Mouse (Mus musculus): ENCODE measurements around the gene Ramp3.
A peak's percentile ranks its signal among the peaks of the same experiment; 100 is the strongest.
"Not testable (repeated sequence)": the region's sequence is repeated elsewhere in the genome, so short reads cannot be mapped to it uniquely, and the experiment has no call there.

The Ramp3 gene

DNA sequence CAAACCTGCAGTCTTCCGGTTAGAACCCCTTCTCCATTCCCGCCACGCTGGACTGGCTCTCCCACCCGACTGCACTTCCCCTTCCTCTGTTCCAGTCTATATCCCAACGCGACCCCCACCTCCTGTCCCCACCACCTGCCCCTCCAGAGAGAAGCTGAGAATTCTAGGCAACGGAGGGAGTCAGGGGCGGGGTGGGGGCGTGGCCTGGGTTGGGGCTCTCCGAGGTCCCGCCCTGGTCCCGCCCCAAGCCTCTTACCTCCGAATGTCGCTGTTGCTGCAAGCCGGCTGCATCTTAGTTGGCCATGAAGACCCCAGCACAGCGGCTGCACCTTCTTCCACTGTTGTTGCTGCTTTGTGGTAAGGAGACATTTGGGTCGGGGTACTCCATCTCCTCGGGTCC lies at the start of gene Ramp3:
Gene Ramp3, plus strand, starts transcription at position 251 of the 400 bp plus-strand sequence.
- DNase-seq (ENCODE audit: low spot score): no peak

DNA sequence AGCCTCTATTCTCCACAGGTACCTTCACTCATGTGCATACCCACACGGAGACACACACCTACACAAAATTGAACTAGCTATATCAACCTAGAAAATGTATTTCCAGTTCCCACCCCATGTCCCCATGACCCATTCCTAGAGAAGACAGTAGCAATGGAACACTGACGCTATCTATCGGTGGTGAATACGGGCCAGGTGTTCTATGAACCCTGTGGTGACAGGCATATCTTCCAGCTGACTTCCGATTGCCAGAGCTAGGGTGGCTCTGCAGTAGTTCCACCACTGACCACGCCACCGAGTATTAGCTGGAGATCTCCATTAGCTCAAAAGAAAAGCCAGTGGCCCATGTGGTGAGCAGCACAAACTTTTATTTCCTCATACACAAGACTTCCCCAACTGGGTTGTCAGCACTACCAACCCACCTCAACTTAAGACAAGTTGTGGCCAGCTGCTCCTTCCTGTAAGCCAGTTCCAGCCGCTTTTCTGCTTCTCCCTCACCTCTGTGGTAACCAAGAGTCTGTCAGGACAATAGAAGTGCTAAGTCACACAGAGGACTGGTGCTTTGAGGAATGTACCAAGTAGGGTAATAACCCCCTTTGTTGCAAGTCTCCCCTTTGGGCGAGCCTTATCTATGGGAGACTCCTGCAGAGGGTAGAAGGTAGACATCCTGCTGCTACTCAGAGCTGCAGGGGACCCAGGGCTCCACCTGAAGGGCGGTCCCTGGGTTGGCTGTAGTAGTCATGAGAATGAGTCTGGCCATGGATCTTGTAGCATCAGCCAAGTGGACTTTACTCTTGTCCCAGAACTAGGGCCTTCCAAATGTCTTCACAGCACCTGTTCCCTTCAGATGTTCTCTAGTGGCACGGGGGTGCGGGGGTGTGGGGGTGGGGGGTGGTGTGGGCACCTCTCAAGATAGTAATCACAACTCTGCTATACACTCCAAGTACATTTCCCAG lies 42.8 kb upstream of the Ramp3 start:
- DNase-seq (ENCODE audit: low spot score): no peak

DNA sequence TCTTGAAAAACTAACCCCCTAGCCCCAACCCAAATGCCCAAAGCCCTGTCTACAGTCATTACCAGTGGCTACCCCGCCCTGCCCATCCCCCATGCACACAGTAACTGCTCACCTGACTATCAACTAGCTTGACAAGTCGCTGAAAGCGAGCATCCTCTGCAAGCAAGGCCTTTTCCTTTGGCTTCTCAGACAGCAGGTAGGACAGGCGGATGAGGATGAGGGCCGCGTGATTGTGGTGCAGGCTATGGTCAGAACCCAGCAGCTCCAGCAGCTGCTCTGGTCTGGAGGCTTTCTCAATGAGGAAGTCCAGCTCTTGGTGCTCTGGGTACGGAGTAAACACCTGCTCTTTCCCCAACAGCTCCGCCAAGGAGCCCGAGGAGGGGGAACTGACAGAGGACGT lies 34.6 kb upstream of the Ramp3 start:
- no peak for DNase-seq (ENCODE audit: low spot score)

DNA sequence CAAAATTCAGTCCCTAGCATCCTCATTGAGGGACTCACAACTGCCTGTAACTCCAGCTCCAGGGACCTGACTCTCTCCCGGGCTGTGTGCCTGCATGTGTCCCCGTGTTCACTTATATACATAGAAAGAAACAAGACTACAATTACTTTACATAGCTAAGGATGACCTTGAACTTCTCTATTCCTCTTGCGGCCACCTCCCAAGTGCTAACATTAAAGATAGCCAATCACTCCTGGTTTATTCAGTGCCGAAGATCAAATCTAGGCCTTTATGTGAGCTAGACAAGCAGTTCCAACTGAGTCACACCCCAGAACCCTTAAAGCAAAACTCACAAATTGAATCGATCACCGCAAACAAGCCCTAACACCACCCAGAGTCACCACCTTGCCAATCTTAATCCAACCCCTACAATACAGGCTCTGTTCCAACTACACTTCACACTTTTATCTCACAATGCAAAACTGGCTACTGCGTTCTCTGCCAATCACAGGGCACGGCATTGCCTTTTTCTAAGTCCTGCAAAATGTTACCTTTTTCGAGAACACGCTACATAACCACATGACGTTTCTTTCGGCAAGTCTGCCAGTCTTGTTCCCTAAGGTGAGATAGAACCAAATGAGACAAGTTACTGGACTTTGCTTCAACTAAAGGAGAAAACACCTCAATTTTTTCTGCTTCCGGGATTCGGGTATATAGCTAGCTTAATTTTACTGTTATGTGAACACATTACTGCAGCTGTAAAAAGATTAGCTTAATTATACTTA lies 33.5 kb upstream of the Ramp3 start:
- no peak for DNase-seq (ENCODE audit: low spot score)

DNA sequence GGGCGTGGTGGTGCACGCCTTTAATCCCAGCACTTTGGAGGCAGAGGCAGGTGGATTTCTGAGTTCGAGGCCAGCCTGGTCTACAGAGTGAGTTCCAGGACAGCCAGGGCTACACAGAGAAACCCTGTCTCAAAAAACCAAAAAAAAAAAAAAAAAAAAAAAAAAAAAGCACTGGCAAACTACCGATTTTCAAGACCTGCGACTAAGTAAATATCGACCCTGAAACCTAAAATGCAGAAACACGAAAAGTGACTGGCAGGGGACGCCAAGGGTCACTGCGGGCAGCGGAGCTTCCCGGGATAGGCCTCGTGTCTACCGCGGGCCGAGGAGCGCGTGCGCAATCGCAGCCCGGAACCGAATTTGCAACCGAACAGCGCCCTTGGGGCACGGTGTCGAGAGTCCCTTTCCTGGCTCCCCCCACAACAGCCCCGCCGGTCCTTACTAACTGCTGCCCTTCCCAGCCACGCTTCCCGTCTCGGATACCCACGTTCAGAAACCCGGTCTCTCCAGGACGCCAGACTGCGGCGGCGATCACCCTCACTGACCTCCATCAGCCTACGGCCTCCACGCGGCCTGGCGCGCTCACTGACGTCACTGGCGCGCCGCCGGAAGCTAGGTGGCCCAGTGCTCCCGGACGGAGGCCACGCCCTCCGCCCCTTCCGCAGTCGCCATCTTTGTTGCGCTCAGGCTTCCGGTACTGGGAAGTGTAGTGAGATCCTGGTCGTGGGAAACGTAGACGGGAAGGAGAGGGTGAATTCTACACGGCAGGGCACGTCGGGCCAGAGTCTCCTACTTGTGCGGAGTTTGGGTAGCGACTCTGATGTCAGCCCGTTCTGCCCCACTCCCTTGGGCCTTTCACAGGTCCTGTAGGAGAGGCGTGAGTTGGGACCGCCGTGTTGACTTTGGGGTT lies 32.6 kb upstream of the Ramp3 start, which contains the start of gene Tbrg4:
Gene Tbrg4, minus strand, starts transcription at position 590 of the 910 bp plus-strand sequence.
- DNase-seq (ENCODE audit: low spot score): peak; percentile 87

DNA sequence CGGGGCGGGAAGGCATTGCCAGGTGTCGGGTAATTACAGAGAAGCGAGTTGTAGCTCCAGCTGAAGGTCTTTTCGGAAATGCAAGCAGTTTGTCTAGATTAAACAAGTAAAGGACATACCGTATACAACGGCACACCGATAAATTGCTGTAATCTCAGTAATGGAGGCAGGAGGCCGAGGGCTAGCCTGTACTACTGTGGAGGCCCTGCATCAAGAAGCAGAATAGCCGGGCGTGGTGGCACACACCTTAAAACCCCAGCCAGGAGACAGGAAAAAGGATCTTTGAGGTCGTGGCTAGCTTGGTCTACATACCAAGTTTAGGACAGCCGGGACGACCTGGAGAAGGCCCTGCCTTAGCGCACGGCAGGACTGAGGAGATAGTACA lies 31.9 kb upstream of the Ramp3 start:
- no peak for DNase-seq (ENCODE audit: low spot score)

DNA sequence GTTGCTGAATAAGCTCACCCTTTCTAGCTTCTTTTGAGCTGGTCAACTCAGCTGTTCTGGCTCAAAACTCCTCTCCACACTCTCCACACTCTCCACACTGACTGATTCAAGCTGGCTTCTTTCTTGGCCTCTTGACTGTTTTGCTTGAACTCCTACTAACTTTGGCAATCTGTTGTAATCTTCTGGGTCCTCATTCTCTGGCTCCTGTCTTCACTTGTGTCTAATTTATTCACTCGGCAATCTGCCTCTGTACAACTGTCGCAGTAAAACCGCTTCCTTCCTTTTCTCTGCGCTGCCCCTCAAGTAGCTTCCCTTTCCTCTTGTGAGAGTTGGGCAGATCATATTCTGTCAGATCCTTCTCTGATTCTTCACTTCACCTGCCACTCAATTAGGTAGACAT lies 30.6 kb upstream of the Ramp3 start:
- no peak for DNase-seq (ENCODE audit: low spot score)

DNA sequence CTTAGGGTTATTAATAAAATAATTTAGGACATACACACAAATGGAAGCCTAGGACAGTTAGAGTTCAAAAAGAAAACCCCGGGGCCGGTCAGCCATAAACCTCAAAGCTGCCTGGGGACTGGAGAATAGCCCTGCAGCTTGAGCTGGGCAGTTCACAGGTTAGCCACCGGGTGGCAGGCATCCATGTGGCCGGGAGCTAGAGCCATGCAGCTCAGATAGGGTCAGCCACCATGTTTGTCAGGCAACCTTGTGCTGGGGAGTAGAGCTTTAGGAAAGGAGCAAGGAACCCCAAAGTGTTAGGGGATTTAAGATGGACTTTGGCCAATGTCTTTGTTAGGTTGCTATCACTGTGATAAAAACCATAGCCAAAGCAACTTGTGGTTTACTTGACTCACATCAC lies 29.8 kb upstream of the Ramp3 start:
- no peak for DNase-seq (ENCODE audit: low spot score)

DNA sequence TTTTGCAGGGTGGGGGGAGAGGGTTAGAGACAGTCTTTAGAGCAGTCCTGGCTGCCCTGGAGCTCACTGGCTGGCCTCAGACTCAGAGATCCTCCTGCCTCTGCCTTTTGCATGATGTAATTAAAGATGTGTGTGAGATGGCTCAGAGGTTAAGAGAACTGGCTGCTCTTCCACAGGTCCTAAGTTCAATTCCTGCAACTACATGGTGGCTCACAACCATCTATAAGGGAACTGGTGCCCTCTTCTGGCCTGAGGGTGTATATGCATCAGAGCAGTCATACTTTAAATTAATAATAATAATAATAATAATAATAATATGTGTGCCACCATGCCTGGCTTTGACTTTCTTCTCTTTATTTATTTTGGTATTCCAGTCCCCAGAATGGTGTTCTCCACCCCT lies 28.7 kb upstream of the Ramp3 start:
- DNase-seq (ENCODE audit: low spot score): no peak

DNA sequence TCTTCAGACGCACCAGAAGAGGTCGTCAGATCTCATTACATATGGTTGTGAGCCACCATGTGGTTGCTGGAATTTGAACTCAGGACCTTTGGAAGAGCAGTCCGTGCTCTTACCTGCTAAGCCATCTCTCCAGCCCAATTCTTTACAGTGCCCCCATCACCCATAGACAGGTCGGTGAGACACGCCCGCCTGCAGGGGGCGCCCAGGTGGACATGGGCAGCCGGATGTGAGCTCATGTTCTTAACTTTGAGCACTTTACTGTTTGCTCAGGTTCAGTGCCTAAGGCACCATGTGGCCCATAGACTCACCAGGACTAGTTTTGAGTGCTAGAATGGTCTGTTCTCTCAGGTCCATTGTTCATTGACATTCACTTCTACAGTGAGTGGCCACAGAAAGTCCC lies 22.2 kb upstream of the Ramp3 start:
- no peak for DNase-seq (ENCODE audit: low spot score)

DNA sequence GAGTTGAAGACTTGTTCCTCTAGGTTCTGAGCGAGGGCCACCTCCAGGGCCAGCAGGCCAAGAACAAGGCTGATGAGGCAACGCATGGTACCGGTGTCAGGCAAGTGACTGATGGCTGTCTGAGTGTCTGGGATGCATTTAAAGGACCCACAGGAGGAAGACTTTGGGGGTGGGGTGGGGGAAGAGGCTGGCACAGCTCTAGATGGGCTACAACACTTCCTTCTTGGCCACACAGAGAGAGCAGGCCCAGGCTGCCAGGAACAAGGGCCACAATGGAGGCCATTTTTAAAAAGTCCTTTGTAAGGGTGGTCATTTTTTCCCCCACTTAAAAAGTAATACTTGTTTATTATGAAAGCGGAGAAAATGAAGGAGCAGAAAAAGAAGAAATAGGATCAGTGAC lies 19.8 kb upstream of the Ramp3 start, which contains the start of gene Wap:
Gene Wap, minus strand, starts transcription at position 101 of the 400 bp plus-strand sequence.
- no peak for DNase-seq (ENCODE audit: low spot score)

DNA sequence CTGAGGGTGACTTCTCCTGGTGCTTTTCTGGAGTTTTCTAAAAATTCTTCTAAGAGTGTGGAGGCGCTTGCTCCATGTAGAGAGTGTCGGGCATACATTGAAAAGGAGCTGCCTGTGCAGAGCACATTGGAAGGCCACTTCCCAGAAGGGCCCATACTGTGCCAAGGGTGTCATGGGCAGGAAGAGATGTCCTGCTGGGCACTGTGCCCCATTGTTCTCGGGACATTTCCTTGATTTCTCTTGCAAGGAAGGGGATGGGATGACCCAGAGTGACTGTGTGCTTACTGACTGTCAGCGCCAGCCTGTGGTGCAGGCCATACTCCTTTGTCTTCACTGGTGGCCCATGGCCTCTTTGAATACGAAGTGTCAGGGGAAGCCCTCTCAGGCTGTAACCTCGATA lies 19.2 kb upstream of the Ramp3 start:
- no peak for DNase-seq (ENCODE audit: low spot score)

DNA sequence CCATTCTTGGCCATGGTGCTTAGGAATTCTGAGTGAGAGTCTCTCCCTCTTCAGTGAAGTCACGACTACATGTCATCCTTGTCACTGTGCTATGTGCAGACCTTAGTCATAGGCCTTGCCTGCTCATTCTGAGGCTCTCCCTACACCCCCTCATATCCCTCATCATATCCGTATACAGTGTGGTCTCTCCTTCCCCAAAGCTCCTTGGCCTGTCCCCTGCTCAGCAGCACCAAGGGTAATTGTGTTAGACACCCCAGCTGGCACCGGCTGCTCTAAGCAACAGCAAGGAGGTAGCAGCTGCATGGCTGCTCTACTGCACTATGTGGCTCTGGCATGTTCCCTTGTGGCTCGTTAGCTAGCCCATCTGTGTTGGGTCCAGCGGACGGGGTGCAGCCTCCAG lies 13.8 kb upstream of the Ramp3 start:
- DNase-seq (ENCODE audit: low spot score): no peak

DNA sequence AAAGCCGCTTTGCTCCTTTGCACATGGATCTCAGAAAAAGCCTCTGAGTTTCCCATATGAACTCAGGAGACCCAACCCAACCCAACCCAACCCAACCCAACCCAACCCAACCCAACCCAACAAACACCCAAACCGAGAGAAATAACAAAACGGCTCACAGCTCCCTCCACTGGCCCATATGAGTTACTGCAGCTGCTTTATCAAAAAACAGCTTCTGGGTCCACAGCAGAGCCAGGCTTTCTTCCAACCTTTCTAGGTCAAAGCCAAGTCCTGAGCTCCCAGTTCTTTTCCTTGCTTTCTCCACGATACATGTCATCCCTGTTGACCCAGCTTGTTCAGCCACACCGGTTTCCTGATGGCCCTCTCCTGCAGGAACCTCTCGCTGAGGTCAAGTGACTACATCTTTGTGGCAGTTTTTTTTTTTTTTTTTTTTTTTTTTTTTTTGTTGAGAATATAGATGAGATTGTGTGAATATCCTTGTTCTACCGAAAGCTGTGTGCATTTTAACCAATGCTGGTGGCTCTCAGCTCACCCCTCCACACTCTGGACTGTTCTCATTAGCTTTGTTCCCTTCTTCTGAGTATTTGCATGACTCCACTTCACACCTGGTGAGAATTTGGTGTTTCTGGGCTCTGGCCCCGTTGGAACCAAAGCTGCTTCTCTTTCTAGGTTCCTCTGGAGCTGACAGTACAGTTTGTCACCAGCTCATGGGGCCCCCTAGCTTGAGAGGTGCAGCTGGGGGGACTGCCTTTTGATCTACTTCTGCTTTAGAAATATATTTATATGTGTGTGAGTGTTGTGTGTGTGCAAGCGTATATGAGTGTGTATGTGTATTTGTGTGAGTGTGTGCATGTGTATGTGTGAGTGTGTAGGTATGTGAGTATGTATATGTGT lies 10.2 kb upstream of the Ramp3 start:
- DNase-seq (ENCODE audit: low spot score): no peak

DNA sequence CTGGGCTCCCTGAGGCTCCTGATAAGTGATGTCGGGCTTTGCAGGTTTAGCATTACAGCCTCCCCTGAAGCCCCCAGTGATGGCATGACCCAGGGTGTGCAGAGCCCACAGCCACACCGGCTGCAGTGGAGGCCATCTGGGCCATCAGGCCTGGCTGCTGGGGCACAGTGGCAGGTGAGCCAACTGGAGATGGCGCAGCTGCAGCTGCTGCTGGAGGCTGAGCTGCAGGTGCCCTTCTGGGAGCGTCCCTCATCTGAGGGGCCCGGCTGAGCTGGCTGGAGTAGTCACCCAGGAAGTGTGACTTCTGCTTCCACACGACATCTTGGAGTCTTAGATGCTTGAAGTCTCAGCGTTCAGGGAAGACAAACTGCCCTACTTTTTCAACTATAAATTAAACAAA lies 7.8 kb upstream of the Ramp3 start:
- no peak for DNase-seq (ENCODE audit: low spot score)

DNA sequence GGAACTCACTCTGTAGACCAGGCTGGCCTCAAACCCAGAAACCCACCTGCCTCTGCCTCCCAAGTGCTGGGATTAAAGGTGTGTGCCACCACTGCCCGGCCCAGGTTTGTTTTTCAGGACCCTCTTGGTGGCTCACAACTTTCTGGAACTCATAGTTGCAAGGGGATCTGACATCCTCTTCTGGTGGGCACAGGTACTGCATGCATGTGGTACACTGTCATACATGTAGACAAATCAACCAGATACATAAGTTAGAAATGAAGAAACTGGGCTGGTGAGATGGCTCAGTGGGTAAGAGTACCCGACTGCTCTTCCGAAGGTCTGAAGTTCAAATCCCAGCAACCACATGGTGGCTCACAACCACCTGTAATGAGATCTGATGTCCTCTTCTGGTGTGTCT lies 5.3 kb upstream of the Ramp3 start:
- not testable (repeated sequence) for DNase-seq (ENCODE audit: low spot score)

DNA sequence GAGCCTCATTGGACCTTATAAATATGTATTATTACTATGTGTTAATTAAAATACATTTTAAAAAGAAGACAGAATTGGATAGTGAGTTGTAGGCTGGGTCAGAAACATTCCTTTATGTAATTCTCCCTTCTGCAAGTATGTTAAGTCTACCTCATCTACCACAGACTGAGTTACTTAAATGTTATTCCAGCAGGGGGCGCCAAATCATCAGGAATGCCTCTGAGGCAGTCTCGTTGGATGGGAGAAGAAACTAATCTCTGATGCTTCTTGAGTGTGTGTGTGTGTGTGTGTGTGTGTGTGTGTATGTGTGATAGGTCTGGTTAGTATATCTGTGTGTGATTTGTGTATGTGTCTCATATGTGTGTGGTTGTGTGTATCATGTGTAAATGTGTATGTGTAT lies 3.4 kb upstream of the Ramp3 start:
- DNase-seq (ENCODE audit: low spot score): peak; percentile 65

DNA sequence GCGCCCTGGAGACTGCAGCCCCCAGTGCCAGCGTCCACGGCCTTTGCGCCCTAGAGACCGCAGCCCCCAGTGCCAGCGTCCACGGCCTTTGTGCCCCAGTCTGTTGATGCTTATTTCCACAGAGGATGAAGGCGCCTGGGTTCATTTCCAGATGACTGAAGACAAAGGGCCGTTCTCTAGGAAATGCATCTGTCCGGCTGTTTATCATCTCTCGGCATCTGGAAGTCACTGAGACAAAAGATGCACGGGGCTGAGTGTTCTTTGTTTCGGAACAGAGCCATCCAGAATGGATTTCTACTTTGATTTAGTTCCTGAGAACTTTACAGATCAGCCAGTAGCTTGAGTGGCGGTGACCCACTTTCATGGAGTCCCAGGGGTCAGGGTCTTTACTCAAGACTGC lies 2.9 kb downstream of the Ramp3 start:
- DNase-seq (ENCODE audit: low spot score): no peak

DNA sequence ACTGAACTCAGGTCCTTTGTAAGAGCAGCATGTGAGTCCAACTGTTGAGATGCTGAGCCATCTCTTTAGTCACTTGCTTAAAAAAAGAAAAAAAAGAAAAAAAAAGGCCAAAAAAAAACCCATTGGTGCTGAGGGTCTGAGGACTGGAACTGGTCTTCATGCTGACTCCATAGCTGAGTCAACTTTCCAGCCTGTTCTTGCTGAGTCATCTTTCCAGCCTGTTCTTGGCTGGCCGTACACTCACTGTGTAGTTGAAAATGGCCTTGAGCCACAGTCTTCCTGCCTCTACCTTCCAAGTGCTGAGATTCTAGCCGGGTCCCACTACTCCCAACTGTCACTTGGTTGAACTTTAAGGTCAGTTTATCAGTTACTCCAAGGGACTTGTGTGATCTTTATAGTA lies 8.3 kb downstream of the Ramp3 start:
- no peak for DNase-seq (ENCODE audit: low spot score)

DNA sequence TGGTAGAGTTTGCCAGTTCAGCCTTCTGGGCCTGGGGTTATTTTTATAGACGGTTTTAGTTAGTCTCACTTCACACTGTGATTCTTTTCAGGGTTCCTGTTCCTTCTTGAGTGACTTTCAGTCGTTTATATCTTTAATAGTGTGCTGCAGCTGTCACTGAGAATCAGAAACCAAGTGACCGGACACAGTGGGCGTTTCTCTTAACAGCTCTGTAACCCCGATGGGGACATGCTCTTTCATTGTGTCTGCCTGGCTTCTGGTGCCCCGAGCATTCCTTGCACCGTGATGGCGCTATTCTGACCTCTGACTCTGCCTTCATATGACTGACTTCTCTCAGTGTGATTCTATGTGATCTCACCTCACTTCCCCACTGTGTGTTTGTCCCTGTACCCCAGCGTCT lies 10.7 kb downstream of the Ramp3 start:
- DNase-seq (ENCODE audit: low spot score): no peak

DNA sequence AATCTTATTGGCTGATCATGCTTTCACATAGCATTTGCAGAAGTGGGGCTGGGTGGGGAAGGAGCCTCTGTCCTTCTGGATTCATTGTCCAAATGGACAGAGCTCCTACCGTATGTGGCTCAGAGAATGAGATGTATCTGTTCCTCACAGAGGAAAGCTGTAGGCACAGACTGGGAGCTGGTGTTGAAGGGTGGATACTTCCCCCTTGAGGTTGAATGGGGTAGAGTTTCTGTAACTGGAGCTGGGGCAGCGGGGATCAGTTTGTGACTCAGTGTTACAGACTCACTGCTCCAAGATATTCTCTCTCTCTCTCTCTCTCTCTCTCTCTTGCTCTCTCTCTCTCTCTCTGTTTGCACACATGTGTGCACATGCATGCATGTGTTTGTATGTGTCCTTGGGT lies 11.7 kb downstream of the Ramp3 start:
- no peak for DNase-seq (ENCODE audit: low spot score)
